Mouse (Mus musculus) kidney, postnatal 4 days (tissue): ENCODE measurements around the gene Moap1.

ENCODE experiments used
- DNase-seq, 2 experiments: peaks; one replicate each; pipeline ENCODE4 v3.0.0; 2021; ENCODE audit warnings: mixed read lengths in 2 of 2

Gene Moap1

DNA sequence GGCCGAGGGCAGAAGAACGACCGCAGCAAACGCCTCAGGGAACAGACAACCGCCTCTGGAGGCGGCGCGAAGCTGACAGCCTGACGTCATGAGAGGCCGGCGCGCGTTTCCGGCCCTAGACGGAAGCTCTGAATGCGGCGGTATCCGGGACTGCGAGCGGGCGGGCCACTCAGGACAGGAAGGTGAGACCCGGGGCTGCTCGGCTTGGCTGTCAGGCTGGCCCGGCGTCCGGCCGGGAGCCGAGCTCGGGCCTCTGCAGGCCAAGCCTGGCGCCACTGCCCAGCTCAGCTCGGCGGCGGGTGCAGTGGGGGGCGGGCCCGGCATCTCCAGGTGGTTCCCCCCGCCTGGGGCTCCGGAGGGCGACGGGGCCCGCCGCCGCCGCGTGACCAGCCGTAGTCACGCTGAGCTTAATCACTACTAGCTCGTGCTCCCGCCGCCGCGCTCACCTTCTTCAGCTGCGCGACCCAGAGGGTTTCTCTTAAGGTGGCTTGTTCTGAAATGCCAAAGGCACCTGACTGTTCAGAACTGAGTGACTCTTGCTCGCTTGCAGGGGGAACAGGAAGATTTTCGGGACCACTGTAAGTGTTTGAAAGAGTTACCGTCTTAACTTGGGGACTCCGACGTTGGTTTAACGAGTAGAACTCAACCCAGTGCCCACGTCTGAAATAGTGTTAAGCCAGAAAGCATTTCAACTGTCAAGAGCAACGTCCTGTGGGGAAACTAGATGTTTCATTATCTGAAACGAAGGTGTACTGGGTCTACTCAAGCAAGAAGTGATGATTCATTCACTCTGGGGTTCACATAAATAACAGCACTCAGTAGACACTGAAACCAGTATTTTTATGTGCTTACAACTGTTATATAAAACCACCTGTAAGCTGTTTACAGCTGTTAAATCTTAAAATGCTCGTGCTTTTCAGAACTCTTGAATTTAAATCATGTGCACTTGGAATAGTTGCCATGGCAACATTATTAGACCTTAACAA lies at the start of gene Moap1, which contains the start of gene Tmem251:
Gene Moap1, minus strand, starts transcription at position 73 of the 986 bp plus-strand sequence.
Gene Tmem251, plus strand, starts transcription at position 174 of the 986 bp plus-strand sequence.
- DNase-seq, result peak; percentile 91 to 94

DNA sequence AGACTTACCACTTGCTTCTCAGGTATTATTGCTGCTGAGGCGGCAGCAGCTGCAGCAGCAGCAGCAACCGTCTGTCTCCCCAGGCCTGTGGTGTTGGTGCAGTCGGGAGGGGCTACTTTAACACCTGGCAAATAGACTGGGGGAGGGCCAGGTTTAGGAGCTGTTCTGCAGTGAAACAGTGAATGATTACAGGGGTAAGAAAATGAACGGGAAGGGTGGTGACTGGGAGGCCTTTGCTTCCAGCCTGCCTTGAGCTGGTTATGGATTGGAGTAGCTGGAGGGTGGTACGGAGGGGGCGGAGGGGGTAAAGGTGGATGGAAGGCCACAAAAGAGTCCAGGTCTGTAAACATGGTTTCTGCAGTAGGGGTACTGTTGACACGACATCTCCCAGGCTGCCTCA lies 44.5 kb upstream of the Moap1 start:
- no peak for DNase-seq

DNA sequence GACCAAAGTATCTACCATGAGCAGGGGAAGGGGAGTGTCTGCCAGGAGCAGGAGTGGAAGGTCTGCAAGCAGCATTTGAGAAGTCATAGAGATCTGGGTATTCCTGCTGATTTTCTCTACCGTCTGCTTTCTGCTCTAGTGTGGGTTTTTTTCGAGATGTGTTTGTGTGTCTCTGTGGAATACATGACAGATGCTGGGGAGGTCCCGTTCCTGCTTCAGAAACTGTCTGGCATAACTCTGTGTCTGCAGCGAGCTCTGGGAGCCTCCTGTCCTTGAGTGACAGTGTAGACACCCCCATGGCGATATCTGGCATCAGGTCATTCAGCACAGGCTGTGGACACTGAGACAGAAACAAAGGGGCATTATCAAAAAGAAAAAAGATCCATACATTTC lies 42.1 kb upstream of the Moap1 start:
- DNase-seq, result no peak

DNA sequence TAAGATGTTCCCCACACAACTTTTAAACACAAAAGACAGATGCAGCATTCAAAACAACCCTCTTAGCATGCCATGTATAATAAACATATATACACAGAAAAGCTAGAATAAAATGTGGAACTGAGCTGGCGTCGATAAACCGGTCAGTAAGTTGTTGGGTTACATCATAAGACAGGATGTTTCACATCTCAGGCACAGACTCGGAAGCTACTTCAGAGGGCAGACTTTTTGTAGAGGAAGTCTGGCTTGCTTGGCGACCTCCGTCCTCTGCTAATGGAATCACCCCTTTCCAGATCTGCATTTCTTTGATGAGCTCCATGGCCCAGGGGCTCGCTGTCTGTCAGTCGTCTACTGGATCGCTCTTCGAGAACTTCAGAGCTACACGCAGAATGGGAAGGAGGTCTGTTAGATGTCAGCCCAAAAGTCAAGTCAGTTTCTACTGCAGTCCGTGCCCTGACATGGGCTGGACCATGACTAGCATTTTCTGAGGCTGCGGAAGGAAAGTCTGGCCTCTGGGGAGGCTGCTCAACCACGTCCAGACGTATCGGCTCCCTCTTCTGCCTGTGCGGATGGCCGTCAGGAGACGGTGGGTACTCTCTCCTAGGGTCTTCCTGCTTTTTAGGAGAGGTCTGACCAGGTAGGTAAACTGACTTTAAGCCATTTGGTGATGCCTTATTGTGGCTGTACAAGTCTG lies 41.6 kb upstream of the Moap1 start:
- DNase-seq, result no peak

DNA sequence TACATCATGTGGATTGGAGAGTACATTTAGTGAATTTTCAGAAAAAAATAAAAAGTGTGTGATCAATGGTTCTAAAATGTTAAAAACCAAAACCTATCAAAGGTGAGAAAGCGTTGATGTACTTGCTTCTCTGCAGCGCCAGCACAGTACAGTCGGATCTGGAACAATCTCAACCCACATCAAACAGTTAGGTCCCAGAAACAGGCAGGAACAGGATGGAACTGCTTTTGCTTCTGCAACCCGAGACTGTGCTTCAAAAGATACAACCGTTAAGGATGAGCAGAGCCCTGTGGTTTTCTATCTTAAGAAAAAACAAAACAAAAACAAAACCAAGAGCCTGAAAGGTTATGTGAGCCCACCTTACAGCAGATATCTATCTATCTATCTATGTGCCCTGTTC lies 39.4 kb upstream of the Moap1 start:
- DNase-seq, result no peak

DNA sequence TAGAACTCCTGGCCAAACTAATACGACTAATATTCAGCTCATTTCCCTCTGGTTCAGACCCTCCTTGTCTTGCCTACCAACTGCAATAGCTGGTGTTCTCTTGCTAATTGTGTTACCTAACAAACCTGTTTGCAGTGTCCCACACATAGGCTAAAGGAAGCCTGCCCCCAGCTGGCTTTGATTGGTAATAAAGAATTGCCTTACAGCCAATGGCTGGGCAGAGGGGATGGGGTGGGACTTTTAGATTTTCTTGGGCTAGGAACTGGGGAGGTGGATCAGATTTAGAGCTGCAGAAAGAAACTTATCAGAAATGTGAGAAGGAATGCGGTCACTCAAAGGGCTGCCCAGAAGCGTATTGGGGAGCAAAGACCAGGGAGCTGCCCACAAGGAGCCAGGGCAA lies 36.0 kb upstream of the Moap1 start:
- peak; percentile 36 to 44 for DNase-seq

DNA sequence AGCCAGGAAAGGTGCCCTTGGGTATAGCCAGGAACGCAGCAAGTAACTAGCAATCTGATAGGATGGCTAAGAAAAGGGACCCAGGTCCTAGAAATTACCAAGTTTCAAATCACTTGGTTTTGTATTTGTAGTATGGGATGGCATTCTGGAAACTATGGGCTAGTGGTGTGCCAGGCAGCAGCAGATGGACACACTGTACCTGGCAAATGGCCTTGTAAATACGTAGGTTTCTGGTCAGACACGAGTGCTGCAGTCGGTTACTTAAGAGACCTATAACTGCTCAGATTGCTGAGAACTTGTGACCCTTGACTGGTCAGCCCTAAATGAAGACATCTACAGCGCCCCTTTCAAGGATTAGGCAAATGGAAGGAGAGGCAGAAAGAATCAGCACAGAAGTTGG lies 34.7 kb upstream of the Moap1 start:
- no peak for DNase-seq

DNA sequence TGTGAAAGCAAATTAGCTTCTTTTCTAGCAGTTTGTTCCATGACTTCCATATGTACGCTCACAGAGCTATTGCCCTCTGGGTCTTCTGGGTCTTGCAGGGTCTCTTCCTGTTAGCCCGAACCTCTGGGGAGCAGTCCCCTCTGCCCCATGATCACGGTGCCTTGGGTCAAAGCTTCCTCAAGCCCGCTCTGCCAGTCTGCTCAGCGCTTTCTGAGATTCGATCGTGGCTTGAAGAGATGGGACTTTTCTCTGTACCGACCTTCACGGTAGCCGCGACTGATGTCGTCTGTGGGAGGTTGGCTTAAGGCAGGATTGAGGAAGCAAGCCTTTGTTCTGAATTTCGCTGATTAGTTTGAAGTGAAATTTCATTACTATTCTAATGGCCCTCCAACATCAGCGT lies 32.6 kb upstream of the Moap1 start:
- no peak for DNase-seq

DNA sequence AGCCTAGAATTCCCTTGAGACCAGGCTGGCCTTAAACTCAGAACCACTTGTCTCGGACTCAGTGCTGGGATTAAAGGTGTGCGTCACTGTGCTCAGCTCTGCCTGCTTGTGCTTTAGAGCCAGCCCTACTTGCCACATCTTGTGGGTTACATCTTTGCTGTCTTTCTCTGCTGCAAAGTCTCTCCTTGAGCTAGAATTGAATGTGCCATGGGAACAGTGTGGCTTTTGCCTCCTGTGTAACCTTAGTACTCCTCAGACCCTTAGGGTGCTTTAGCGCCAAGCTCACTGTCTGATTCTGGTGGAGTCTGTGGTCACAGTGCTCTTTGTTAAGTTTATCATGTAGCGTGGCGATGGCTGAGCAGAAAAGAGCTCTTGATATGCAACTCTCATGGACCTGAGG lies 29.2 kb upstream of the Moap1 start:
- no peak for DNase-seq

DNA sequence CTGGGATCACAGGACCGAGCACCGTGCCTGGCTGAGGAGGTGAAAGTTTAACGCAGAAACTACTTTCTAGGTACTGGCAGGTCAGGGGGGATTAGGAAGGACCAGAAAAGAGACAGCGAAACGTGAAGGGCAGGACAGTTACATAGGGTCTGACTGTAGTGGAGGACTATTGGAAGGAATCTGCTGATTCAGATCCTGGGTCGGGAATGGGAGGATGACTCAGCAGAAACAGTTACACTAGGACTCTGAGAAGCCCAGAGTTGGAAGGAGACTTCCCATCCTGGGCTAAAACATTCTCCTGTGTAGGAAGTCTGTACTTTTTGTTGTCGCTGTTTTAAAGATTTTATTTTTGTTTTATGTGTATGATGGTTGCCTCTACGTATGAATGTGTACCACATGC lies 28.1 kb upstream of the Moap1 start:
- DNase-seq, result no peak

DNA sequence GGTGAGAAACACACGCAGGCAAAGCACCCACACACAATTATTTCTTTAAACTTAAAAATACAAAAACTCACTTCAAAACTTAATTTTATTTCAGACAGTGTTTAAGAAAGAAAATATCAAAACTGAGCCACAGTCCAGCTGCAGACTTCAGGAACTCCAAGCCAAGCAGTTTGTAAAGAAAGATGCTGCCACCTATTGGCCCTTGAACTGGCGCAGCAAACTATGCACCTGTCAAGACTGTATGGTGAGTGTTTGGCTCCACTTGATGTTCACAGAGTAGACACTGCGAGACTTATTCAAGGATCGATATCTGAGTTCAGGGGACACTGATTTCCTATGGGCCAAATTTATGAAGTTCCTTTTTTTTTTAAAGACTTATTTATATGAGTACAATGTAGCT lies 25.5 kb upstream of the Moap1 start:
- no peak for DNase-seq

DNA sequence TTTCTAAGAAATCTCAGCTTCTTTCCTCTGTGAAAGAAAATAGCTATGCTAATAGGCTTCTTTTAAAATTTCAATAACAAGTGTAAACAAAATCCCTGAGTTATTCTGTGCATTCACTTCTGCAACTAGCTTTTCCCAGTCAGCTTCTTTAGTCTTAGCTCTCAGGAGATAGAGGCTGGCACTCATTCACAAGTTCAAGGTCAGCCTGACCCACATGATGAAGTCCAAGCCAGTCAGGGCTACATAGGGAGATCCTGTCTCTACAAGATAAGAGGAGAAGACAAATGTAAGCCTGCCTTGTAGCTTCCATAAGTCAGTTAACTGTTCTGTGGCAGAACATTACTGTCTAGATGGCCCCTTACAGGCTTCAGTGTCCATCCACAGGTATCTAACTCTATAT lies 20.2 kb upstream of the Moap1 start:
- no peak for DNase-seq

DNA sequence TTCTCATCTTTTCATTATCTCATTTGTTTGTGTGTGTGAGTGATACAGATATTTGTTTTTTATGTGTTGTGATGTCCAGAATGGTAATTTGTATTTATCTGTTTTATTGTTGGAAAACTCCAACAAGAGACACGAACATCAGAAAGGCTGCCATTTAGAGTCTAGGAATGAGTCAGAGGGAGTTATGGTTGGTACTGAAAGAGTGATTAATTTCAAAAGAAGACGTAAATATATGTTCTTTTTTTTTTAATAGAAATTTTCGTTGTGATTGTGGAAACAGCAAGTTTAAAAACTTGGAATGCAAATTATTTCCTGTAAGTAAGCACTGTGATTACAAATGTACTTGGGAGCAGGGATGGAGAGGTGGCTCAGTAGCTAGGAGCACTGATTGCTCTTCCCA lies 18.2 kb upstream of the Moap1 start:
- no peak for DNase-seq

DNA sequence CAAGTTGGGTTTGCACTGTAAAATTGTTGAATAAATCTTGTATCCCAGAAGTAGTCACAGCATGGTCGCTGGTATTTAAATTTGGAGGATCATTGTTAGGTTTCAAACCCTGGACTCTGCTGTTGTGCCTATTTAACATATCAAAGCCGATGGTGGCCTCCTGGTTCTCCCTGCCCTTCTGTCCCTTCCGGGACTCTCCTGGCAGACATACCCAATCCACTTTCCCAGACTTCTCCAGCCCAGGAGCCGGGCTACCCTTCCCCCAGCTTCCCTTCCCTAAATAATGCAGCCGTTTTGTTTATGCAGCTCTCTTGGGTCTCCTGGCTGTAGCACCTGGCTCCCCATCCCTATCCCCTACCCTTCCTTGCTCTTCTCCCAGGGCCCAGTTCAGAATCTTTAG lies 15.5 kb upstream of the Moap1 start:
- peak in 1 of 2 experiments; percentile 14 for DNase-seq

DNA sequence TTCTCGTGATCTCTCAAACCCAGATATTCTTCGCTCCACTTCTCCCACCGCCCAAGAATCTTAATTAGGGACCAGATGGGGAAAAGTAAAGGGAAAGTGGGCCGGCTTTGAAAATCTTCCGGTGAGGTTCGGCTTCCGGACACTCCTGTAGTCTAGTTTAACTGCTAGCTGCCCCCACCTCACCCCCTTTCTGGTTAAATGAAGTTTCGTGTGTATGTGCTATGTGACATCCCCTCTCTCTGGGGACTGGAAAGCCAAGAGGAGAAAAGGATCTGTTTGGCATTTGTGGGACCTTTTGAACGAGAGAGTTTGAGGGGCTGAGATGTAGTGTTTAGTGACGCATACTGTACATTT lies 14.9 kb upstream of the Moap1 start, which contains the start of gene Gm20604:
Gene Gm20604, minus strand, starts transcription at position 270 of the 354 bp plus-strand sequence.
- no peak for DNase-seq

DNA sequence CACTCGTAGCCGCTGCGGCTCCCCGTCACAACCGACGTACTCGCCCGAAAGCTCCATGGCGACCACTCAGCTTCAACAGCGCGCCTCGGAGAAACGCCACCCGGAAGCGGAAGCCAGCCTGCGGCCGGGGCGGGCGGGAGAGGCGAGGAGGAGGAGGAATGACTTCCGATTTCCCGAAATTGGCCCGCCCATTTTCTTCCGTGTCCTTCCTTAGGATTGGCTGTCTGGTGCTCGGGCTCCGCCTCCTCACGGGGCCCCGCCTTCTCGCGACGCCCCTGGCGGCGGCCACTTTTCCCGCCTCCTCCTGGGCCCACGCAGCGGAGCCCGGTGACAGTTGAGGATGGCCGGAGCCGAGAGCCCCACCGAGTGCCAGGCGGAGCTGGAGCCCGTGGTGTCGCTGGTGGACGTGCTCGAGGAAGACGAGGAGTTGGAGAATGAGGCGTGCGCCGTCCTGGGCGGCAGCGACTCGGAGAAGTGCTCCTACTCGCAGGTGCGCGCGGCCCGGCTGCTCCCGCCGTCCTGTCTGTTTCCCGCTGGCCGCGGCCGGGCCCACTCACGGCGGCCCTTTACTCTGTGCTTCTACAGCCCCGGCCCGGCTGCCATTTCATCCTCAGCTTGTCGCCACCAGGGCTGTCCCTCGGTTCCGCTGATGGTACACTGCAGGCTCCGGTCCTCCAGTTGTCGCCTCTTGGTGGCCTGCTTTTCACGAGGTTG lies 14.4 kb upstream of the Moap1 start, which contains the start of the genes Gm28051, Gon7 and Ubr7:
Gene Gm28051, minus strand, starts transcription at position 77 of the 714 bp plus-strand sequence.
Gene Gon7, minus strand, starts transcription at position 115 of the 714 bp plus-strand sequence.
Gene Ubr7, plus strand, starts transcription at position 279 of the 714 bp plus-strand sequence.
- DNase-seq, result peak; percentile 96 to 98

DNA sequence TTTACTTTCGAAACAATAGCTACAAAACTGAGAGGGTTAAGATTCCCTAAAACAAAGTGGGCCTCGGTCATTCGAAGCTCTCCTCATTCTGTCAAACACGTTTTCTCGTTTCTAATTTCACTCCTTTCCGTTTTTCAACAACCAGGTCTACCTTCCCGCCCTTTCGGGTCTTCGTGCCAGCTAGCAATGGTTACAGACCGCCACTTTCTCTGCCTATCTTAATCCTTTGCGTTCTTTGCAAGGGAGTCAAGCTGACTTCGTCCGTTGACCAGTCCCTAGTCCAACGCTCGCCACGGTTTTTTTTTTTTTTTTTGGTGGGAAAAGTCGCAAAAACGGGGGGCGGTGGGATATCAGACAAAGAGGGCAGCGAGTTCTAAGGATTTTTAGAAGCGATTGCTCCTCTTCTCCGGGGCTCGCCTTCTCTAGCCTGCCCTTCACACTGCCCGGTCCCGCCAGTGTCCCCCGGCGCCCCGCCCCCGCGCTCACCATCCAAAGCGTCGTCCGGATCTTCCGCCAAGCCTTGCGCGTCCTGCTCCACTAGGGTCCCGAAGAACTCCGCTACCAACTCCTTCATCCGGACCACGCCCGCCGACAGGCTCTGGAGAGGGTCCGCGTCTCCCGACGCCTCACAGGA lies 13.7 kb upstream of the Moap1 start:
- DNase-seq, result peak in 1 of 2 experiments; percentile 89

DNA sequence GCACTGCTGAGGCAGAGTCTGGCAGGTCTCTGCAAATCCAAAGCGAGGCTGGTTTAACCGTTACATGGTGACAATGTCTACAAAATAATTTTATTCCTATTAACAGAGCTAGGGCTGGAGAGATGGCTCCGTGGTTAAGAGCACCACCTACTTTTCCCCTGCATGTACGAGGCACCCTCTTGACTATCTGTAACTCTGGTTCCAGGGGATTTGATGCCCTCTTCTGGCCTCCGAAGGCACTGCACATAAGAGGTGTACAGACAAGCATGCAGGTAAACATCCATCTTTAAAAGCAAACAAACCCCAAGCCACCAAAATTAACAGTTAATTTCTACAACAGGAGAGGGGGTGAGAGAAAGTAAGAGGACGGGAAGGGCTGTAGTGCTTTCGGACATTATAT lies 12.8 kb upstream of the Moap1 start:
- peak; percentile 61 to 67 for DNase-seq

DNA sequence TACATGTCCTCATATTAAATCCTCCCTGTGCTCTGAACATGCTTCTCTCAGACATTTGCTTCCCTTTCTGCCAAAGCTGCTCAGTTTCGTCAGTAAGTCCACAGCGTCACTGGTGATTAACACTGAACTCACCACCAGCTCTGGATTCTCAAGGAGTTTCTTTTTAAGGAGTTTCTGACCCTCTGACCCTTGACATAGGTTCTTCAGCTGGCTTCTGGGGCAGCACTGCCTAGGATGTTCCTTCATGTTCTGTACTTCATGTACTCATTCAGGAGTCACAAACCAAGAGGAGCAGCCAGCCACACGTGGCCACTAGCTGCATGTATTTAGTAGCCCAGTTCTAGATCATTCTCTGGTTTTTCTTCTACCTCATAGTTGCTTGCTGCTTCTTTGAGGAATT lies 4.8 kb upstream of the Moap1 start:
- DNase-seq, result no peak

DNA sequence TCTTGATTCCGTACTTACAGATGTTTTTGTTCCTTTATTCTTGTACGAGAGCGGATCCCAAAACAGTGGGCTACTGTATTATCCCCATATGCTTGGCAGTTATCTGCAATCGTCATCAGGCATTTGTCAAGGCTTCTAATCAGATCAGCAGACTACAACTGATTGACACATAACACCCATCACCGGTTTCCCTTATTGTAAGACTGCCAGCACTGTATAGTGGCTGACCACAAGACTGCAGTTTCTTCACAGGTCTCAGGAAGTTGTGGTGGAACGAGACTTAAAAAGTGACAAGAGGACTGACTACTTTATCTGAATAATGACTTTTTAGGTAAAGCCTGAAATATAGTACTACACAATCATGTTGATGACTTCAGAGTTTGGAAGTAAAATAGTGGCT lies 1.4 kb upstream of the Moap1 start:
- DNase-seq, result no peak

DNA sequence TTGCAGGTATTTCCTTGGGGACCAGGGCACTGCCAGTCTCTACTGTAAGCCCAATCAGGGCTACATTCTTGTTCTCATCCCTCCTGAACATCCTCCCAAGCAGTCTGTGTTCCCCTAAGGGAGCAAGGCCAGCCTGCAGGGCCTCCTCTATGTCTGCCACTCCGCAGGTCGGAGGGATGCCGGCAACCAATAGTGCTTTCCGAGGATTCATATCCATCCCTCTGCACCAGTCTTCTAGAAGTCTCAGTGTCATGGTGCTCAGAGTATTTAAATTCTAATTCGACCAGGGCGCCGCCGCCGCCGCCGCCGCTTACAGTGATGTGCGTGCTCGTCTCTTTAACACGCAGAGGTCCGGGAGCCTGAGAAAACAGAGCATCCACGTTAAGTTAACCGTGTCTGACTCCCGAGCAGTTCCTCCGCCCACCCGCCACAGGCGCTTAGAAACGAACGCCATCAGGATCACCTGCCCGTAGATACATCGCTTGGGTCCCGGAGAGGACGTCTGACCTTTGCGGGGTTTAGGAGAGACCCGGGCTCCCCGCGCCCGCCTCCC lies 349 bp downstream of the Moap1 start:
- DNase-seq, result no peak

DNA sequence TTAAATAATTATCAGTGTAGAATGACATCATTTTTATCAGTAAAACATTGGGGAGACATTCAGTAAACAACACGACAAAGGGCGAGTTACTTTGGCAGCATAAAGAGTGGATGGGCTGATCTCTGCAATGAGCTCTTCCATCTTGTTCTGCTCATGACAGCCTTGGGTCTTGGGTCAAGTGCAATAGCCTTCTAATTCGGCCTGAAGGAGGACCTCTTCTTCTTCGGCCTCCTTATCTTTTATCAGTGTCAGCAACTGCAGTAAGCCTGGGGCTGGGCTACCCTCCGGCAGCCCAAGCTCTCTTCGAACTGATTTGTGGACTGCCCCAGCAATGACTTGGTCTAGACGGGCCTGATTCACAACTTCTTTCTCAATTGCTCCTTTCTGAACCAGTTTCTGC lies 1.4 kb downstream of the Moap1 start:
- DNase-seq, result no peak
